Mouse (Mus musculus) thymus, postnatal 14 days (tissue): ENCODE results near the gene Prrg4.
A peak's percentile ranks its signal among the peaks of the same experiment; 100 is the strongest.
"Not testable (repeated sequence)": the region's sequence is repeated elsewhere in the genome, so short reads cannot be mapped to it uniquely, and the experiment has no call there.

Experiments used
- DNase-seq: peaks from one replicate; pipeline ENCODE4 v3.0.0; 2021

Prrg4 gene

GRCm38 (mm10) chr2:104840974-104841373, 8.7 kb downstream of the Prrg4 start:
- DNase-seq, result no peak

DNA sequence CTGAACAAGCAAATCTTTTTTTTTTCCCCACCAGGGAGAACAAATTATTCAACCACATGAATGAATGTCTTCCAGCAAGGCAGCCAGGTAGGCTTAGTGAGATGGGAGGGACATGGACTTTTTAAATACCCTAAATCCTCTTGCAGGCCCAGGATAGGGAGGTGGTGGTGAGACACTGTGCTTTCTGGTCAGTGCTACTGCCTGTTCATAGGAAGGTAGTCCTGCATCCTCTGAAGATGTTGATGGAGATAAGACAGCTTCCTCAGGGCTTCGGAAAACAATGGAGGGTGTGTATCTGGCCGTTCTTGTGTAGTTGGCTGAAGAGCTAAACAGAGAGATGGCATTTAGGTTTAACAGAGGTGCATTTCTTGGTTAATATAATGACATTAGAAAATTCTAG, 17.2 kb downstream of the Prrg4 start:
- DNase-seq, result no peak

GRCm38 (mm10) chr2:104826191-104826590, 23.5 kb downstream of the Prrg4 start:
- DNase-seq, result no peak

DNA sequence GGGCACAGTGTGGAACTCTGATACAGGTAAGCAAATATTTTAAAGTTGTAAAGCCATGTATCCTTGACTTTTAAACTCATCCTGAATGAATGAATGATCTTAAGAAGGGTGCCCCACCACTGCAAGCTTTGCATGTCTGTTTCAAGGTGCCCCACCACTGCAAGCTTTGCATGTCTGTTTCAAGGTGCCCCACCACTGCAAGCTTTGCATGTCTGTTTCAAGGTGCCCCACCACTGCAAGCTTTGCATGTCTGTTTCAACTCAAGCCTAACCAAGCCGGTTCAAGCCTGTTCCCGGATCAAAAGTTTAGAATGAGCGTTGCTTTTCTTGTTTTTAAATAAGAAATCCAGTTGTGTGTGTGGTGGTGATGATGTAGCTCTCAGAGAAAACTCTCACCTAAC, 30.9 kb downstream of the Prrg4 start:
- DNase-seq, result not testable (repeated sequence)

- peak; percentile 8 for DNase-seq
These were observed 31.9 kb downstream of the Prrg4 start for GRCm38 (mm10) chr2:104817555-104818330.

DNA sequence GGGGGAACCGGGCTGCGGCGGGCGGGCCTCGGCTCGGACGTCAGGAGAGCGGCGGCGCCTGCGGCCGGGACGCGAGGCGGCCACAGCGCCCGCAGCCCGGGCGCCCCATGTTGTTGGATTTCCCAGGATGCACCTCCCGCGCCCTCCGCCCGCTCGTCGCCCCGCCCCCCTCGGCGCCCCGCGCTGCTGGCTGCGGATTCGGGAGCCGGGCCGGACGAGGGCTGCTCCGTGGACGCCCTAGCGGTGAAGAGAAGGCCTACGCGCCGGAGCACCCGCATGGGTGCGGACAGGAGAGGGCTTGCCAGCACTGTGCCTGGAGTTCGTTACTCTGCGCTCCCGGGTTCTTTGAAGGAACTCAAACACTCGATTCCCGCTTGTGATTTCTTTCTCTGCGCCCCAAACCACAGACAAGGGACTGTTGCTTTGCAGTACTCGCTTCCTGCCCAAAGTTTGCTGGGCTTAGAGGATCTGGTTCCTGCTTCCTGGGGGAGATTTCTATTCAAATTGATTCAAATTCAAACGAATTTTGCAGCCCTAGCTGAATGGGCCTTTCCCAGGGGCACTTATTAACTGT, 32.7 kb downstream of the Prrg4 start:
- DNase-seq, result peak; percentile 89

GRCm38 (mm10) chr2:104816371-104816827, 33.3 kb downstream of the Prrg4 start, which contains the start of gene Qser1:
Gene Qser1 (minus strand): TSS chr2:104816760.
- no peak for DNase-seq

GRCm38 (mm10) chr2:104815561-104816370, 33.9 kb downstream of the Prrg4 start:
- DNase-seq, result peak; percentile 48

DNA sequence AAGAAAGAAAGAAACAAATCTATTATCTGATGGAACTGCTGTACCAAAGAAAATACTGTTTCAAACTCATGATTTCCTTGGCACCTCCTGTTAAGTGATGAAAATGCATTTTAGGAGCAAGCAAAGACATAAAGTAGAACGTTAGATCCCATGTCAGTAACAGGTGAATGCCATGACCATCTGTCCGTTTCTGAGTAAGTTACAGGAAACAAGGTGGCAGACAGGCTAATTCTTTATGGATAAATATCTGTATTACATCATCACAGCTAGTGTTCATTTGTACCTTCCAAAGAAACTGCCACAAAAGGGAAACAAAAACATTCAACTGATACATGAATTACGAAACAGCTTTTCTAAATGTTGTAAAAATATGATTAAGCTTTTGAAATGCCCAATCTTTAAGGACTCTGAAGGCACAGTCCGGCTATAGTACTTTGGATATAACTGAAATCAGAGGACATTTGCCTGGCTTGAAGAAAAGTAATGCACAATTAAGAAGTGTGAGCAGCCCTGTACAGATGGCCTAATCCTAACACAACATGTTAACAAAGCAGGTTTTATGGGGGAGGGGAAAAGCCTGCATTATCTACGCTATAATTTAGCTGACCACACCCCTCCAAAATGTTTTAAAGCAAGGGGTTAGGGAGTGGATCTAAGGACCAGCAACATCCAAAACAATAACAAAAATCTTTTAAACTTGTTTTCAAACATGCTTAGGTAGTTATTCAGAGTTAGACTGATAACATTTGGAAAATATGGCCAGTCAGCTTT, 35.3 kb downstream of the Prrg4 start:
- DNase-seq, result no peak

DNA sequence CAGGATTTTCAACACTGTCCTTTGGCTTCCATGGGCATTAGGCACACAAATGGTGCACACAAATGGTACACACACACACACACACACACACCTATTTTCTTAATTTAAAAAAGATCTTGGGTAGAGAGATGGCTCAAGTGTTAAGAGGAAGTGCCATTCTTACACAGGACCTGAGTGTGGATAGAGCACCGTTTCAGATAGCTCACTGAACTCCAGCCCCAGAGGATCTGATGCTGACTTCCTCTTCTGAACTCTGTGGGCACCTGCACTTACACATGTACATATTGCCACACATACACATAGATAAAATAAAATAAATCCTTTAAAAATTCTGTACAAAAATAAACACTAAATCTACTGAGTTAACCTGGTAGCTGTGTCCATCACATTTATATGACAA, 44.2 kb downstream of the Prrg4 start:
- DNase-seq, result no peak
